Mouse (Mus musculus) embryo, embryonic 9.5 days (tissue): ENCODE measurements at regions not wholly inside any gene's neighbourhood (a gene's known extent, or its start where the extent isn't known, plus 50 kb on each side); places are given as distances from the start of the nearest gene placed in this dataset.

Source experiments
- DNase-seq: peaks from one replicate; pipeline ENCODE4 v3.0.0-alpha.2; 2017; ENCODE audit errors: extremely low spot score

DNA sequence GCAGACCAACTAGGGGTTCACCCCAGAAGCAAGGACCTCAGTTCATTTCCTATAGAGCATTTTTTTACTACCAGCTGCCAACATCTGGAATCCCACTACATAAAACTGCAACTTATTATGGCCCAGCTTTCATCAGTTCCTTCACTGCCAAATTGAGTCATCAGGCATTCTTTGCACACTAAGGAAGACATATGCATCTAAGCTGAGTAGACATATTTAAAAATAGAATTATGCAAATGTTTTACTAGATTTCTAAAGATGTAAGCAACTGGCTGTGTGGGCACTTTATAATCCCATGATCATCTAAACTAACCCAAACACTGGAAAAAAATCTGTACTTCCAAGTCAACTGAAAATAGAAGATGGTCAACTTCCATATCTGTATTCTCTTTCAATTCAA is 415.9 kb upstream of the Rarb start:
- DNase-seq: no peak

DNA sequence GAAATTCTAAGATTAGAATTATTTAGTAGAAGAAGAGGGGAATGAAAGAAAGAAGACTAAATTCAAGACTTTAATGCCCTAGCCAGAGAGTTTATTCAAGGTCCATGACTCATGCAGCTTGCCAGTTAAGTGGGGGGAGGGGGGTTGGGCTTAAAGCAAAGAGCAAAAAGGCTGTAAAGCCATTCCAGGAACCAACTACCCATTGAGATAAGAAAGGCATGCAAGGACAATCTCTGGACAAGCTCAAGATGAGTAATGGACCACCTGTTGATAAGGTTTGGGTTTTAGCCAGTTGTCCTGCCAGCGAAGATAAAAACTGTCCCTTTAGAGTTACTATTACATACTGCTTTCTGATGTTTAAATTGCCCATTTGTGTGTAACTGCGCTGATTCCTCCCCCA is 392.5 kb upstream of the Rarb start:
- DNase-seq: no peak

DNA sequence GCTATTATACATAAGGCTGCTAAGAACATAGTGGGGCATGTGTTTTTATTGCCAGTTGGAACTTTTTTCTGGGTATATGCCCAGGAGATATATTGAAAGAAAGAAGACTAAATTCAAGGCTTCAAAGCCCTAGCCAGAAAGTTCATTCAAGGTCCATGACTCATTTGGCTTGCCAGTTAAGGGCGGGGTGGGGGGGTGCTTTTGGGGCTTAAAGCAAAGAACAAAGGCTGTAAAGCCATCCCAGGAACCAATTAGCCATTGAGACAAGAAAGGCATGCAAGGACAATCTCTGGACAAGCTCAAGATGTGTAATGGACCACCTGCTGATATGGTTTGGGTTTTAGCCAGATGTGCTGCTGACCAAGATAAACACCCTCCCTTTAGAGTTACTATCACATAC is 386.7 kb upstream of the Rarb start:
- no peak for DNase-seq

DNA sequence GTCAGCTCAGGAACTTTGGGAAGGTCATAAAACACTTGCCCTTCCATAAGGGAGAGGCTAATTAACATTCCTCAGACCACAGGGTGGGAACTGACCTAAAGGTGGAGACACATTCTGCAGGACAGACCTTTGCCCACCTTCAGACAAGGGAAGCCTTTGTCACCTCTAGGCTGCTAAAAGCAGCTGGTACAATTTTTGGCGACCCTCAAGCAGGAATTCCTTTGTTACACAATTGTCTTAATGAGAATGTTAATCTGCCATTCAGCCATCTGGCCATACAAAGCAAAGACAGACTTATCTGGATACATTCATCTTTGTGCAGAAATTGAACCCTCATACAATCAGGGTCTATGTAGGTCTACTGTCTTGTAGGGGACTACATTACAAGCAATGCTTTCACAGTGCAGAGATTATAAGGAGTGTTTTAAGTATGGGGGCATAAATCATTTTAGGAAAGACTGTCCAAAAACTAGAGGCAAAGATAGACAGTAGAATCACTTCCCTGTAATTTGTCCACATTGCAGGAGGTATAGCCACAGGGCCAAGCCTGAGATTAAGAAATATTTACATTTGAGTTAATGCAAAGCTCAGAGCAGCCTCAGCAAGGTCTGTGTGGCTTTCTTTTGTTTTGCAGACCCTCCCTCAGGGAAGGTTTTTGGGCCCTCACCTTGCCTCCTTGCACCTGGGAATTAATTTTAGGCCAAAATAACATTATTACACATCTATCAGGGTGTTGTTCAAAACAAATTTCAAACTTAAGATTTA is 384.5 kb upstream of the Rarb start:
- no peak for DNase-seq

DNA sequence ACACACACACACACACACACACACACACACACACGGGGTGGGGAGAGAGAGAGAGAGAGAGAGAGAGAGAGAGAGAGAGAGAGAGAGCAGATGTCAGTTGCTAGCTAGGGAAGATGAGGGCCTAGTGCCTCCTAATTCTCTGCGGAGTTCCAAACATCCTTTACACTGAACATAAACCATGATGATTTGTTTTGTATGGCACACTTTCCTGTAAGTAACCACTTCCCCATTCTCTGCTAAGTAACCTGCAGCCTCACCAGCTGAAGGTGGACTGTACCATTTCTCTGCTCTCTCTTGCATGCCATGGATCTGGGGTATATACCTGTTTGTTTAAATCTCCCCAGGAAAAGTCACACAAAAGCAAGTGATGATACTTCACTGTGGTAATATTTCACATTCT is 374.0 kb upstream of the Rarb start:
- DNase-seq: no peak

DNA sequence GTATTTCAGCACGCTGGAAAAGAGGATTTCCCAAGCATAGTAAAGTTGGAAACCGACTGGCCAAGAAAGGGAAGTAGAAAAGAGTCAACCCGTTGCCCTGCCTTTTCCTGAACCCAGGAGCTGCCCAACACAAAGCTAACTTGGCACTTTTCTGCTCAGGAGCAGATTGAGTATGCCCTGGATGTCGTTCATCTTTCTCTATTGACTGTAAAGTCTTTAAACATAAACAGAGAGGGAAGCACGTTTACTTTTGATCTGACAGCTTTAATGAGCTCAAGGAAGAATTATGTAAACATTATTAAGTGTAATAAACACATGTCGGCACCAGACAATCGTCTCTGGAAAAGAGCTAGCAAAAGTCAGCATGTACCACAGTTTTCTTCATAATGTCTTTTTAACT is 354.3 kb upstream of the Rarb start:
- DNase-seq: no peak

DNA sequence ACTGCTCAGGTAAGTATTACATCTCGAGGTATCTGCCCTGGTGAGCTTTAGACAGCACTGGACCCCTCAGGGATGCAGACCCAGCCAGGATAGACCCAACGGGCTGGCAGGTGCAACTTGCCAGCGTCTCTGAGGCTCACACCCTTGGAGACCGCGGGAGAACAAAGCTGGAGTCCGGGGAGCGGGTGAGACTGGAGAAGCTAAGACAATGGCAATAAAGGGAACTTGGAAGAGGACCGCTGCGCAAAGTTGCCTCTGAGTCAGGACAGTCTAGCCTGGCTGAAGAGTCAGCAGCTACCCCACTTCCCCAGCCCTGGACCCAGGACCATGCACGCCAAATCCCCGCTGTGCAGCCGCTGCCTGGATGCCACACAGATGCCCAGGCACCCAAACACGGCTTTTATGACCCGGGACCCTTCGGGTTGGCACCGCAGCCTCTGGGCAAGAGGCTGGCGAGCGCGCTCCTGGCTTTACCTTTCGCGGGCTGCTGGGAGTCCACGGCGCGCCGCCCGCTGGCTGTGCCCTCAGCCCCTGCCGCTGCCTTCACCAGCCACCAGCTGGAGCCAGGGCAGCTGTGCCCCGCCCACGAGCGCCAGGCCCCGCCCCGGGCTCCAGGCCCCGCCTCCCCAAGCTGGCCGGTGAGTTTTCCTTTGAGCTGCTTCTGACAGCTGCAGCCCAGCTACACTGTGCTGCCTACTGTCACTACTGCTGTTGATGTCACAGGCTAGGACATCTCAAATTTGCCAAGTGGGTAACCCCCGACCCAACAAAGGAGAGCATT is 353.6 kb upstream of the Rarb start:
- DNase-seq: peak; percentile 78

DNA sequence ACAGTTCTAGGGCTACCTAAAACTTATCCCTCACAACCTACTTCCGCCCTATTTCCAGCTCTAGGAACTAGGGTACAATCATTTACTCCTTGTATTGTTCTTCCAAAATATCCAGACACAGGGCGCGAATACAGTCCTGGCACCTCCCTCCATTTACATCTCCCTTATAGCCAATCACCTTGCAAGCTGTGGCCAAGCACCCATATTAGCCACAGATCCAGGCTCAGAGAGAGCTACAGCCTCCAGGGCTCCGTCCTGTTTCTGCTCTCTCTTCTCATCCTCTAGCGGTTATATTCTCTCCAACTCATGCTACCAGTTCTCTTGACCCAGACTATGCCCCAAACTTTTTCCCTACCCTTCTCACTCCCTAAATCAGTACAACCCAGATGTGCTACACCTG is 352.9 kb upstream of the Rarb start:
- DNase-seq: no peak

DNA sequence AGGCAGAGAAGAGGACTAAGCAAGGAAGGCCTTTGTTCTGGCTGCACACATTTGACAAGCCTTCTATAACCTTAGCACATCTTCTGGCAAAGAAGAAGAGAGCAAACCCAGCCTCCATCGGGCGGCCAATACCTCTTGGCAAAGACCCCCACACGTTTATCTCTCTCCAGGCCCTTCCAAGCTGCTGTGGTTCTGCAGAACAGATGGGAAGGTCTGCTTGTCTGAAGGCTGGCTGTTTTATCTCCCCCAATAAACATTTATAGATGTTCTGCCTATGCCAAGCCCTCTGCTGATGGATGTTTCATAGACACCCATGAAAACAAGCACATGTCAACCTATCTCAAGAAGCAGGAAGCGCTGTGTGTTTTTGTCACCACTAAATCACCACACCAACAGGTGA is 339.4 kb upstream of the Rarb start:
- no peak for DNase-seq

DNA sequence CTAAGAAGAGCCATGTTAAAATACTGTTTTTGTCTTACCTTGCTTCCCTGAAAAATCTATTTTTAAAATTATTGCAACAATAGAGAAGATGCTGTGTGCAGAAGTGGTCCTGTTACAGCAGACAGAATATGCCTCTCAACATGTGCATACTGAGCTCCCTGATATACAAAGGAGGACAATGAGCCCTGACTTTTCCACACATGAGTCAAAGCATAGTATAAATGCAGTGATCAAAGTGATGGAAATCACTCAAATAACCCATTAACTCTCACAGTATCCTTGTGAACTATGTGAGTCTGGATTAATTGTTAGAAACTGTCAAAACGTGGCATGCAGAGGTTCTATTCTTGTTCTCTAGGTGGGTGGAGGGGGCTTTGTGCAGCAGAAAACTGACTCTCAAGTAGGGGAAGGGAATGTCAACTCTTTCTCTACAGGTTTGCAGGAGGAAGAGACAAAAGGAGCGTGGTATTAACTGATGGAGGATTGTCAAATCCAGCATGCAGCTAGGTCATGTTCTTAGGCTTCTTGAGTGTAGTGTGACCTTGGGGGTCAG is 337.5 kb upstream of the Rarb start:
- DNase-seq: no peak

DNA sequence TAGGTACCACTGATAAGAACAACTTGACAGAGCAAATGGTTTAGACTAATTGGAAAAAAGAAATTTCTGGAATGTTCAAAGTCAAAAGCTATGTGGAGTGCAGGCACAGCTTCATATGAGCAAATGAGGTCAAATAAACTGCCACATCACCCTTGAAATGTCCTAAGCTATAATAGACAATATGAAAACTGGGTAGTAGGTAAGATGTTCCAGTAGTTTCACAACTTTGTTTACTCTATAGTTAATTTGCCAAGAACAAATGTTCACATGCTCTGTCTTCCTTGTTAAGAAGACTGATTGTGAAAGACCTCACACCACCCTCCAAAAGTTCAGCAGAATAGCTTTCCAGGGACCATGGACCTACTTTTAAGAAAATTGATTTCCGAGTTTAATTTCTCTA is 301.7 kb upstream of the Rarb start:
- DNase-seq: no peak

DNA sequence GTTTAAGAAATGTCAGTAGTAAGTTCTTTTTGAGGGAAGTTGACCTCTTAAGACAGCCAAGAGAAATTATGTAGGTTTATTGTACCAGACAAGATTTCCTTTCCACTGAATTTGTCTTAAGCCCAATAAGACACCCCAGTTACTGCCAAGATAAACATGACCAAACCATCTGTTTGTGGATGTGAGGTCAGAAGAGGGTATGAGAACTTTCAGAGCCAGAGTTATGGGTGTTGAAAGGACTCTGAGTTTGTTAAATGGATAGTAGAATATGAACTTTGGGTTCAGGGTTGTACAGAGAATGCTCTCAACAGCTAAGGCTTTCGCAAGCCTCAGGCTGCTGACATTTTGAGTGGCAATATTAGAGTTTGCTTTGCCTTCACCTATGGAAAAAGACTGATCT is 287.7 kb upstream of the Rarb start:
- DNase-seq: no peak

DNA sequence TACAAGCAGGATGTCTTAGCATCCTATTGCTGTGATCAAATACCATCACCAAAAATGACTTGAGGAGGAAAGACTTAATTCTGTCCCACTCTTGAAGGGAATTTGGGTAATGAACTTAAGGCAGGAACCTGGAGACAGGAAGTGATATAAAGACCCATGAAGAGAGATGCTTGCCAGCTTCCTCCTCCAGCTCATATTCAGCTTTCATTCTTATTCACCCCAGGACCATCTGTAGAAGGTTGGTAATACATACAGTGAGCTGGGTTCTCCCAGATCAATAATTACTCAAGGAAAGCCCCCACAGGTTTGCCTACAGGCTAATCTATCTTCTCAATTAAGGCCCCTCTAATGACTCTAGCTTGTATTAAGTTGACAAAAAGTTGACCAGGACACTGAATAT is 283.5 kb upstream of the Rarb start:
- DNase-seq: no peak

DNA sequence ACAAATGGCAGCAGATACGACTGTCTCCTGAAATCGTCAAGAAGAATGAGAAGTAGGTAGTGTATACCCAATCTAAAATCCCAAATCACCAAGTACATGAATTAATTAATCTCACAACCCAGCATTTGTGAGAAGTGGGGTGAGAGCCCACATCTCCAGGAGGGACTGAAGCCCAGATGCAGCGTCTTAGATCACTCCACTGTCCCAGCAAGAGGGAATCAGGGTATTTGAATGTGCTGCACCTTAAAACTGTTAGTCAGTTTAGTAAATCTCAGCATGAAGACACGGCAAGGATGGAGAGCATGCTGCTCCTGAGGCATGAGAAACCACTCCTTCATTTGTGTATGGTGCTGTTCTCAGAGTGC is 271.6 kb upstream of the Rarb start:
- DNase-seq: no peak

DNA sequence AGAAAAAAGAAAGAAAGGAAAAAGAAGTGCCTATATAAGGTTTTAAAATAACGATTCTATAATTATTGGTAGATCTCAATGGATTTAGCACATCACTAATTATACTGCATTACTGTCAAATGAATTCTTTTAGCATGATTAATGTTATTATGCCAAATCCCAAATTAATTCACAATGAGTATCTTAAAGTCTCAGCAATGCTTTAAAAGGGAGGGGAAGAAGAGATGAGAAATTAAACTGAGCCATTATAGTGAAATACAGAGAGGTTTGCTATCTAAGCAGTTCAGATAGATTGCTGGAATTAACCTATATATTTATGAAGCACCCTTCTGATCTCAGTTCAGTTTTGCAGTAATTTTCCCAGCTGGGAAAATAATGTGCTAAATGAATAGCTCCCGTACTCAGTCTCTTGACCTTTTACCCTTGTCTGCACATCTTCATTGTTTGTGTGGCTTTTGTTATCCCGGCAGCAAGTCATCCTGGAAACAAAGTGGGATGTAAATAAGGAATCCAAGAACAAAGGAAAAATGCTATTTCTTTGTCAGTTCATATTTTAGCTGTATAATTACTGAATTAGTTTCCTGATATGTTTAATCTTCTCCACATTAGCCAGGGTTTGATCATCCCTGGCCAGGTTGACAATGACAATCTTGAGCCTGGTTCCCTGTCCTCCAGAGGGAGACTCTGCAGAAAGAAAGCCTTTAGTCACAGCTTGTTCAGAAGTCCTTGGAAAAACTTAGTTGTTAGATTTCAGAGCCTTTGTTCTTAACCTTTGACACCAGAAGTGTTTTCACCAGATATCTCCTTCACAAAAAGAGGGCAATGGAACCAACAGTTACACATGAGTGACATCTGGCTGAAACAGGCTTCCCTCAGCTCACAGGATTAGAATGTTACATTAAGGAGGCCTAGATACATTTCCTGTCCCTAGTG is 270.9 kb upstream of the Rarb start:
- DNase-seq: peak; percentile 51

DNA sequence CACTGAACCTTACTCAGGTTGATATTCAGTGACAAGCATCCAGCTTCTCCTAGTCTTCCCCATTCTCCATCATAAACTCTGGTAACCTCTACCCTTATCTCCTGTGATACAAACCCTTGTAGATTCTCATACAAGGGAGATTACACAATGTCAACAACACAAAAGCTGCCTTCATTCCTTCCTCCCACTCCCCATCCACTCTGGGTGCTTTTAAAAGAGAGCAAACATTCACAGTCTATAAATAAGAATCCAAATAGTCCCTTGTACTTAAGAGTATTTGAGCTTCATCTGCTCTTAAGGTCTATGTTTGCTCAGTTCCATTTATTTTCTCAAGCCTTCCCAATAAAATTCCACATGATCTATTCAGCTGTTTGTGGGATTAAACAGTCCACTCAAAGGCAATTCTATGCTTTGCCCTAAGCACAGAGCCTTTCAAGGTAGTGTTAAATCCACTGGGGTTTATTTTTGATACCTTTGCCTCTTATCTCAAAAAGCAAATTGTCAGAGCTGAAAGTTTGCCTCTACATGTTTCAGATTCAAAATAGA is 270.2 kb upstream of the Rarb start:
- DNase-seq: no peak

DNA sequence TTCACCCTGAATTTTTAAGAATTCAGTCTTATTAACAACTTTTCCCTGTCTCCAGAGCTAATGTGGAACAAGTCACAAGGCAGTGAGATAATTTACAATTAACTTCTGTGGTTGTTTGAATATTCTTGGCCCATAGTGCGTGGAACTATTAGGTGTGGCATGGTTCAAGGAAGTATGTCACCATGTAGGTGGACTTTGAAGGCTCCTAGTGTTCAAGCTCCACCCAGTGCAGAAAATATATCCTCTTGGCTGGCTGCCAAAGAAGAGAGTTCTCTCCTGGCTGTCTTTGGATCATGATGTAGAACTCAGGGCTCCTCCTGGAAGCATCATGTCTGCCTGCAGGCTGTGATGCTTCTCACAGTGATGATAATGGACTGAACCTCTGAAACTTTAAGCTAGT is 268.9 kb upstream of the Rarb start:
- DNase-seq: no peak

DNA sequence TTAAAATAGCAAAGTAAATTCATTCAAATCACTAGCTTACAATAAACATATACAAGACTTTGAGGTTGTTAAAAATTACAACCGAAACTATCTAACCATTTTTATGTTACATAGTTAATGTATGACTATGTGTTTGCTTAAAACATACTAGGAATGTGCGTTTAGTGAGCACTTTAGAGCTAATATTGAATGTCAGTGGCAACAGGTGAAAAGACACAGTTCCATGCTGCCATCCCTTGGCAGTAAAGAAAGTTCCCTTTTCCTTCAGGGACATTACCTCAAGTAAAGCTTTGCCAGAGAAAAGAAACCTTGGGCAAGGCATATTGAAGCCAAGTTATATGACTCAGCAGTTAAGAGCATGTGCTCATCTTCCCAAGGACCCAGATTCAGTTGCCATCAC is 265.0 kb upstream of the Rarb start:
- no peak for DNase-seq

DNA sequence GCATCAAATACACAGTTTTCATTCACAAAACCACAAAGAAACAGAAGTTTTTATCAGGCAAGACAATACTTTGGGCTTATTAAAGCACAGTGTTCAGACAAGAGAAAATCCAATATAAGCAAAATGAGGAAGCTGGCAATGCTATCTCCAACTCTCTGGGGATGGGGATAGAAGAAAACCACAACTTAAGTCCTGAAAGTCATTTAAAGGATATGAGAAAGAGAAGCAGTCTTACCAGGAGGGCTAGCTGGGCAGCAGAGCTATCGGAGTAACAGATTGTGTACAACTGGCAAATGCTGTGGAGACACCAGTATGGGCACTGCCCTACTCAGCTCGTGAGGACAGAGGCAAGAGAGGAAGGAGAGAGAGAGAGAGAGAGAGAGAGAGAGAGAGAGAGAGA is 262.9 kb upstream of the Rarb start:
- DNase-seq: peak; percentile 17

DNA sequence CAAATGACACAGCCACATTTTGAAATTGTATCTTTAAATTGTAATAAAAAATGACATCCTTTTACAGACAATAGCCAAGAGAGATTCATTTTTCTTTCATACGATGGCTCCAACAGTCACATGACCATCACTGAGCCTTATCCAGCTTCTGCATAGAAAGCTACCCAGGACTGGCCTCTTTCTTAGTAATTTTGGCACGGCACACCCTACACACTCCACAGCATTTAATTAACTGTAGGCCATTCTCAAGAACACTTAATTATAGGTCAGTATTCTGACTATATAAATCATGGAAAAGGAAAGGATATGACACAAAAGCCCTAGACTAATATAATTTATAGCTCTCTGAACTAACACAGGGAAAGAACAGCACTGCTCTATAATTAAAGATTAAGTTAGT is 260.6 kb upstream of the Rarb start:
- no peak for DNase-seq

DNA sequence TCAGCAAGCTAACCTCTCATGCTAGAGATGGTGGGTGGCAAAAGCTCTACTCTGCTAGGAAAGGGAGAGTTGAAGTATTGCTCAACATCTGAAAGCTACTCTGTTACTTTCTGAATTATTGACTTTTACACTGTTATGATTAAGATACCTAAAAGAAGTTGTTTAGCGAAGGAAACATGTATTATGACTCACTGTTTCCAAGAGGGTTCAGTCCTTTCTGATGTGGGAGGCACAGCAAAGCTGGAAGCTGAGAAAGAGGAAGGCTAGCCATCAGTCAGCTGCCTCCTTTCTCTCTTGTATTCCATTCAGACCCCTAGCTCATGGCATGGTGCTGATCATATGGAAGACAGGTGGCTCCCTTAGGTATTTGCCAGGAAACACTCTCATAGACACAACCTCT is 242.4 kb upstream of the Rarb start:
- no peak for DNase-seq

DNA sequence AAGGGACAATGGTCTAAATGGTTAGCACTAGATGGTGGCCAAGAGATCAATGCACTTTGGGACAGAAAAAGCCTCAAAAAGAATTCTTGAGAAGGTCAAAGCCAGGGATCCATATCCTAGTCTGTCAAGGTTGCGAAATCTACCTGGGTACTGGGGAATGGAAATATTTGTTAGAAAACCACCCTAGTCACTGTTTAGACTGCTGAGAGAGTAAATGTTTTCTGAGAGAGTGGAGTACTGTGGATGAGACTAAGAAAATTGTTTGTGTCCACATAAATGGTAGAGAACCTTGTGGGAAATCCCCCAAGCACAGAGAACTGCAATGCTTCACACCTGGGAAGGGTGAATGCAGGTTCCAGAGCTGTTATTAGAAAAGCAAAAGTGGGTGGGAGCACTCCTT is 239.5 kb upstream of the Rarb start:
- DNase-seq: no peak
